Mouse (Mus musculus): ENCODE measurements around the gene Smarce1. TPM values are rescaled to one million over a fixed set of nuclear protein-coding genes. Genes with fewer than 3 reads are reported as not detected.

Gene Smarce1
- polyA plus RNA-seq, 1 experiment from 2014 or later: 130 TPM

DNA sequence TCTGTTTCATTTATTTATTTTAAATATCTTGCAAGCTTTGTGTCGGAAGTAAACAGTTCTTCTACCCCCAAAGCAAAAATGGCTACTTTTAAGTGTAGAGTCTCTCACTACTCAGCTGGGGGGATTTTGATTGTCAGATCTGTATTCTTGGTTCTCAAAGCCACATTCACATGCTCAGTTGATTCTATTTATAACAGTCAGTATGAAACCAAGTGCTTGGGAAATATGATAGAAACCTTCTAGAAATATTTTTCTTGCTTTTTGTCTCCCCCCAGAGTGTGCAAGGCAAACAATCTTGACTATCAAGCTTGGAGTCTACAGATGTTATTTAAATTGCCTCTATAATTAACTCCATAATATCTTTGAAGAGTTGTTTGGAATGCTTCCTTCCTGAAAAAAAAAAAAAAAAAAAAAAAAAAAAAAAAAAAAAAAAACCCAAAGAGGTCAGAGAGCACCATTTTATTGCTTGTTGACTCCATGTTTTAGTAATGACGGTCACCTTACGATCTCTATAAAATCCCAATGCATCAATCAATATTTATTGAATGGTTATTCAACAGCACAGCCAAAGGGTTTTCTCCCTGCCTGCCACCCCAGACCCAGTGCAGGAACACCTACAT lies 12.5 kb upstream of the Smarce1 start:
- ATAC-seq (ENCODE audit: low read depth) (no peak), DNase-seq (ENCODE audit: low spot score) (no peak)
- peak overlapping the region; percentile 30 for H3K4me3 ChIP-seq (ENCODE audit: low read depth, low read length)
- H3K9me3 ChIP-seq (ENCODE audit: control insufficient read depth, low read length): no peaks in the 10 kb centered on the region
- H3K36me3 ChIP-seq (ENCODE audit: control insufficient read depth, insufficient read depth, low read length): no peaks in the 10 kb centered on the region
- peak overlapping the region; percentile 54 for H3K4me2 ChIP-seq (ENCODE audit: low read depth, low read length)
- WGBS: 61% methylated on average over 3 of the region's 3 CpGs
- H3K27me3 ChIP-seq (replicated peaks; ENCODE audit: control insufficient read depth, insufficient read depth, low read length): no peaks in the 10 kb centered on the region
- H3K4me1 ChIP-seq (ENCODE audit: control insufficient read depth, insufficient read depth, low read length): peaks cover 7% of the 10 kb centered on the region; the same call in 1 of the 2 replicates
- peak overlapping the region; percentile 58; the same call in 1 of the 2 replicates for H3K9ac ChIP-seq (ENCODE audit: low read depth, low read length)
- no peak overlapping the region for H3K27ac ChIP-seq (replicated peaks; ENCODE audit: low read depth, low read length)

DNA sequence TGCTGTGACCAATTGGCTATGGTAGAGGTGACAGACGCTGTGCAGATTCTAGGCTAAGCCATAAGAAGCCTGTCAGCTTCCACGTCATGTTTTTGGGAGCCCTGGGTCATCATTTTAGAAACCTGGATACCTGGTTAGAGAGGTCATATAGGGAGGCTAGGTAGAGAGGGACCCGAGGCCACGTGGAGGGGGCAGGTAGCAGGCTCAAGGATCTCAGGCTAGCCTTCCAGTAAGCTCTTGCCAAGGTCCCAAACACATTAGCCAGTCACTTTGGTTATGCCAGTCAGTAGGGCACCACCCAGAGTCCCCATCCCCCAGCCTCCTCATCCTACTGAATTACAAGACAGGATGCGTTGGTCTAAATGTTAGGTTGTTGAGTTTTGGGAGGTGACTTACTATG lies 11.2 kb upstream of the Smarce1 start:
- no peak overlapping the region for H3K27ac ChIP-seq (replicated peaks; ENCODE audit: low read depth, low read length)
- DNase-seq (ENCODE audit: low spot score) (no peak), ATAC-seq (ENCODE audit: low read depth) (no peak)
- H3K36me3 ChIP-seq (ENCODE audit: control insufficient read depth, insufficient read depth, low read length): no peaks in the 10 kb centered on the region
- no peaks in the 10 kb centered on the region for H3K9me3 ChIP-seq (ENCODE audit: control insufficient read depth, low read length)
- H3K4me3 ChIP-seq (ENCODE audit: low read depth, low read length): no peak overlapping the region
- no peak overlapping the region for H3K4me2 ChIP-seq (ENCODE audit: low read depth, low read length)
- 71% methylated on average over 5 of the region's 5 CpGs for WGBS
- H3K27me3 ChIP-seq (replicated peaks; ENCODE audit: control insufficient read depth, insufficient read depth, low read length): no peaks in the 10 kb centered on the region
- peaks cover 7% of the 10 kb centered on the region; the same call in 1 of the 2 replicates for H3K4me1 ChIP-seq (ENCODE audit: control insufficient read depth, insufficient read depth, low read length)
- no peak overlapping the region for H3K9ac ChIP-seq (ENCODE audit: low read depth, low read length)

DNA sequence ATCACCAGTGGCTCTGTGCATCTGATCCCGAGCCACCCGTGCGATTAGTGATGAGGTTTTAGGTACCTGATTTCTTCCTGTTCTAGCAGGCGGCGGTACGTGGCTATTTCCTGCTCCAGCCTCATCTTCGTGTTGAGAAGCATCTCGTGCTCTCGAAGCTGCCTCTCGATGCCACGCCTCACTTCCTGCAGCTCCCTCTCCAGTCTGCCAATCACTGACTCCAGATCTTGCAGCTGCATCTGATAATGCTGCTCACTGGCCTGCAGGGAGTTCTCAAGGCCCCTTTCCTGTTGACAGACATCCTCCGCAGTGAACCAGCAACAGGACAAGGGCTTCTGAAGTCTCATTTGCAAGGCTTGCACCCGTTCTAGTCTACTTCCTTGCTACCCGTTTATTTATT lies 7.7 kb upstream of the Smarce1 start:
- Histone ChIP-seq H3K4me2 (ENCODE audit: low read depth, low read length) (no peak overlapping the region), H3K27me3 (replicated peaks; ENCODE audit: control insufficient read depth, insufficient read depth, low read length) (no peaks in the 10 kb centered on the region), H3K27ac (replicated peaks; ENCODE audit: low read depth, low read length) (no peak overlapping the region), H3K36me3 (ENCODE audit: control insufficient read depth, insufficient read depth, low read length) (no peaks in the 10 kb centered on the region), H3K9ac (ENCODE audit: low read depth, low read length) (no peak overlapping the region), H3K9me3 (ENCODE audit: control insufficient read depth, low read length) (no peaks in the 10 kb centered on the region), H3K4me3 (ENCODE audit: low read depth, low read length) (no peak overlapping the region), H3K4me1 (ENCODE audit: control insufficient read depth, insufficient read depth, low read length) (peaks cover 3% of the 10 kb centered on the region; the same call in 1 of the 2 replicates)
- DNase-seq (ENCODE audit: low spot score) (no peak), ATAC-seq (ENCODE audit: low read depth) (no peak)
- WGBS: 47% methylated on average over 14 of the region's 14 CpGs

DNA sequence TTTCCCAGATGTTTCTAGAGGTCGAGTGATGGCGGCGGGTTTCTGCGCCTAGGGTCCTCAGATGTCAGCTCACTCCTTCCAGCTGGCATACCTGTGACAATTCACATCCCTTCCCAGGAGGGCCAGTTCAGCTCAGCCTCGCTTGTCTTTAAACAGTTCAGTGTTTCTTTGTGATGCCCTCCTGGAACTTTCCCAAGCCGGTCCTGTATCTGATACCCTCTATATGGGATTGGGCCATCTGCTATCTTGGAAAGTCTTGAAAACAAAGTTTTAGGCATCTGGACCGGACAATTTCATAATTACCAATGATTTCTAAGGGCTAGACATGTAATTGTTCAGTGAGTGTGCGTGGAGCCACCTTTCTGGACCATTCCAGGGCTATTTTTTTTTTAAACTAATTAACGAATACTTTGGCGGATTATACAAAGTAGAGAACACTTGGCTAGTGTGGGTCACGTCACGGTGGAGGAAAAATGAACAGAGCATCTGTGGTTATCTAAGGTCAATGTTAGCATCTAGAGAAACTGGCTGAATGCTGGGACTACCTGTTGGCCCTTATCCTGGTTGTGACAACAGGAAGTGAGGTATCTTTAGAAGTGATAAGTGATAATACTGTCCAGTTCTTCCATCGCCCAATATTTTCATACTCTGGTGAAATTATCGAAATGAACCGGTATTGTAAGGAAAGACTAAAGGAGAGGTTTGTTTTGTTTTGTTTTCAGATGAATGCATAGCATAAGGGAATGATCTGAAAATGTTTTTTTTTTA lies 416 bp upstream of the Smarce1 start:
- Histone ChIP-seq H3K9ac (ENCODE audit: low read depth, low read length) (peak overlapping the region; percentile 99), H3K4me2 (ENCODE audit: low read depth, low read length) (peak overlapping the region; percentile 76), H3K4me1 (ENCODE audit: control insufficient read depth, insufficient read depth, low read length) (peaks cover 22% of the 10 kb centered on the region), H3K36me3 (ENCODE audit: control insufficient read depth, insufficient read depth, low read length) (peaks cover 18% of the 10 kb centered on the region), H3K9me3 (ENCODE audit: control insufficient read depth, low read length) (no peaks in the 10 kb centered on the region), H3K27me3 (replicated peaks; ENCODE audit: control insufficient read depth, insufficient read depth, low read length) (no peaks in the 10 kb centered on the region), H3K4me3 (ENCODE audit: low read depth, low read length) (peak overlapping the region; percentile 88), H3K27ac (replicated peaks; ENCODE audit: low read depth, low read length) (peak overlapping the region; percentile 100)
- ATAC-seq (ENCODE audit: low read depth): peak; percentile 35; the same call in 1 of the 2 replicates
- 23% methylated on average over 15 of the region's 15 CpGs for whole genome bisulfite sequencing
- peak; percentile 69 for DNase-seq (ENCODE audit: low spot score)

DNA sequence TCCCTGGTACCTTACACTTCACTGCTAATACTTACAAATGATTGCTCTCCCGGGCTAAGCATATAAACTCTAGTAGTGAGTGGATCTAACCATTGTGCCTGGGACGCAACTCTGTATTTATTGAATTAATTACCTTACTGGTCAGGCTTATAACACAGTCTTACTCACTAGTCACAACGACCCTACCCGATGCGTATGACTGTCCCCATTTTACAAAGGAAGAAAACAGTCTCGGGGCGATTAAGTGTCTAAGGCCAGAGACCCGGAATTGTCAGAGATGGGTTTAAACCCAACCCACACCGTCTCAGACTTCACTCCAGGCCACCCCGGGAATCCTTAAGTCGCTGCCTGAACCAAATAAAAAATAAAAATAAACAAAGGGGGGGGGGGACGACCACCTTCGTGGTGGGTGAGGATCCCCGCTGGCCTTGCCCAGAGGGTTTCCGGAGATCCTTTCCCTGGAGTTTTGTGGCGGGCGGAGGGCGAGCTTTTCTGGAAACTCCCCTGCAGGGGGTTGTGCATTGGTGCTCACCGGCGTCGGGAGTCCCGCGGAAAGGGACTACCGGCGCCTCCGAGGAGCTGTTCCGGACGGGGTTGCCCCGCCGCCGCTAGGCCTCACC lies 1.1 kb downstream of the Smarce1 start:
- H3K4me1 ChIP-seq (ENCODE audit: control insufficient read depth, insufficient read depth, low read length): peaks cover 22% of the 10 kb centered on the region
- peak overlapping the region; percentile 88 for H3K4me3 ChIP-seq (ENCODE audit: low read depth, low read length)
- DNase-seq (ENCODE audit: low spot score) (peak; percentile 23), ATAC-seq (ENCODE audit: low read depth) (peak; percentile 51)
- peak overlapping the region; percentile 100 for H3K27ac ChIP-seq (replicated peaks; ENCODE audit: low read depth, low read length)
- H3K4me2 ChIP-seq (ENCODE audit: low read depth, low read length): peak overlapping the region; percentile 76
- H3K9ac ChIP-seq (ENCODE audit: low read depth, low read length): peak overlapping the region; percentile 99
- no peaks in the 10 kb centered on the region for H3K27me3 ChIP-seq (replicated peaks; ENCODE audit: control insufficient read depth, insufficient read depth, low read length)
- WGBS: under 1% methylated on average over 31 of the region's 31 CpGs
- no peaks in the 10 kb centered on the region for H3K9me3 ChIP-seq (ENCODE audit: control insufficient read depth, low read length)
- peaks cover 31% of the 10 kb centered on the region for H3K36me3 ChIP-seq (ENCODE audit: control insufficient read depth, insufficient read depth, low read length)

DNA sequence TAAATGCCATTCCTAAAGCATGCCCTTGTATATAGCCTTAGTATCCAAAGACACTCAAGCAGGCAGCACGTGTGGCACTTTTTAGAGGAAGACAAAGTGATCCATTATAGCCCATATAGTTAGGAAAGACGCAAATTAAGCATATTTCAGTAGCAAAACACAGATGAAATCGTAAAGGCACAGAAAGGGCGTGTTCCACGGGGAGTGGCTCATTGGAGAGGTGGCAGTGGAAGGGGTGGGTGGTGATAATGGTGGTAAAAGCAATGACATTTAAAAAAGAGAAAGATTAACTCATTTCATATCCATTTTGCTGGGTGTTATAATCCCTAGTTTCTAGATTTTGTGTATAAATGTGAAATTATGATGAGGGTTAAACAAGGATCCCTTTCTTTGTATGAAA lies 4.5 kb downstream of the Smarce1 start:
- peaks cover 61% of the 10 kb centered on the region for H3K36me3 ChIP-seq (ENCODE audit: control insufficient read depth, insufficient read depth, low read length)

DNA sequence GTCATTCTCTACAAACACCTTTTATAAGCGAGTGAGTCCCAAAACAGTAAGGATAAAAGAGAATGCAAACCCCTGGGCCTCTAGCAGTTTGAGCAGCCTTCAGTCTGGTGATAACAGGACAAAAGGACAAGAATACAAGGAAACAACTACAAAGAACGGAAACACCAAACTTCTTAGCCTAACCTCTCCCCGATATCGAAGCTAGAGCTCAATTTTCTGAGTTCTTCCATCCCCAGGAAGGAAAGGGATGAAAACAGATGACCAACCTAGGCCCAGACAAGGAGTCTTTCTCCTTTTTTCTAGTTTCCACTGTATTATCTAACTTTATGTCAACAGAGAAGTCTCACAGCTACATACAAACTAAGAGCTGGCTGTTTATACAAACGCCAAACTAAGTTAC lies 7.5 kb downstream of the Smarce1 start:
- H3K9ac ChIP-seq (ENCODE audit: low read depth, low read length): no peak overlapping the region
- DNase-seq (ENCODE audit: low spot score) (no peak), ATAC-seq (ENCODE audit: low read depth) (no peak)
- H3K4me2 ChIP-seq (ENCODE audit: low read depth, low read length): no peak overlapping the region
- peaks cover 8% of the 10 kb centered on the region; the same call in 1 of the 2 replicates for H3K4me1 ChIP-seq (ENCODE audit: control insufficient read depth, insufficient read depth, low read length)
- H3K9me3 ChIP-seq (ENCODE audit: control insufficient read depth, low read length): no peaks in the 10 kb centered on the region
- 84% methylated on average over 5 of the region's 5 CpGs for WGBS
- H3K27me3 ChIP-seq (replicated peaks; ENCODE audit: control insufficient read depth, insufficient read depth, low read length): no peaks in the 10 kb centered on the region
- H3K27ac ChIP-seq (replicated peaks; ENCODE audit: low read depth, low read length): no peak overlapping the region
- peaks cover 90% of the 10 kb centered on the region for H3K36me3 ChIP-seq (ENCODE audit: control insufficient read depth, insufficient read depth, low read length)
- H3K4me3 ChIP-seq (ENCODE audit: low read depth, low read length): no peak overlapping the region

More for the DNA sequence above, 4.5 kb downstream of the Smarce1 start:
- Histone ChIP-seq H3K9ac (ENCODE audit: low read depth, low read length) (no peak overlapping the region), H3K4me2 (ENCODE audit: low read depth, low read length) (no peak overlapping the region), H3K27me3 (replicated peaks; ENCODE audit: control insufficient read depth, insufficient read depth, low read length) (no peaks in the 10 kb centered on the region), H3K4me1 (ENCODE audit: control insufficient read depth, insufficient read depth, low read length) (peaks cover 16% of the 10 kb centered on the region), H3K9me3 (ENCODE audit: control insufficient read depth, low read length) (no peaks in the 10 kb centered on the region), H3K27ac (replicated peaks; ENCODE audit: low read depth, low read length) (no peak overlapping the region), H3K4me3 (ENCODE audit: low read depth, low read length) (no peak overlapping the region)
- DNase-seq (ENCODE audit: low spot score) (no peak), ATAC-seq (ENCODE audit: low read depth) (no peak)
- 81% methylated on average over 5 of the region's 5 CpGs for WGBS

DNA sequence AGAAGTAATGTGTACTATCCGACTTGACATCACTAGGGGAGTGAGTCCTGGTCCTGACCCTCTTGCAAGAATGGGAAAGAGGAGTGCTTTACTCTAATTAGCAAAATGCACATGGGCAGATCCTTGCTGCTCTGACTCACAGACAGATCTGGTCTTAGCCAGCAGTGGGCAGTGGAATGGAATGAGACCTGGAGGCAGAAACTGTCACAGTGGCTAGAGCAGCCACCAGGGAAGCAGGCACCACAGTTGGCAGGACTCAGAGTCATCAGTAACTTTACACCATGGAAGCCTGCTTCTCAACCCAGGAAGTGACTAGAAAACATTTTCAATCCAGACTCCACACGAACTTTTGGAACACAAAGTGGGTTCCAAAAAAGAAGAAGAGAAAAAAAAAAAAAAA lies 9.0 kb downstream of the Smarce1 start:
- DNase-seq (ENCODE audit: low spot score) (no peak), ATAC-seq (ENCODE audit: low read depth) (no peak)
- 68% methylated on average over 2 of the region's 2 CpGs for WGBS
- Histone ChIP-seq H3K9me3 (ENCODE audit: control insufficient read depth, low read length) (no peaks in the 10 kb centered on the region), H3K4me2 (ENCODE audit: low read depth, low read length) (no peak overlapping the region), H3K27ac (replicated peaks; ENCODE audit: low read depth, low read length) (no peak overlapping the region), H3K4me3 (ENCODE audit: low read depth, low read length) (no peak overlapping the region), H3K27me3 (replicated peaks; ENCODE audit: control insufficient read depth, insufficient read depth, low read length) (no peaks in the 10 kb centered on the region), H3K36me3 (ENCODE audit: control insufficient read depth, insufficient read depth, low read length) (peaks cover 91% of the 10 kb centered on the region), H3K4me1 (ENCODE audit: control insufficient read depth, insufficient read depth, low read length) (no peaks in the 10 kb centered on the region), H3K9ac (ENCODE audit: low read depth, low read length) (no peak overlapping the region)
